Mouse (Mus musculus) limb, embryonic 13.5 days (tissue): ENCODE measurements around the gene Ap1m2. TPM values are rescaled to one million over a fixed set of nuclear protein-coding genes. Genes with fewer than 3 reads are reported as not detected.
A peak's percentile ranks its signal among the peaks of the same experiment; 100 is the strongest.
"Not testable (repeated sequence)": the region's sequence is repeated elsewhere in the genome, so short reads cannot be mapped to it uniquely, and the experiment has no call there.

Source experiments
- ATAC-seq: fragments of 200-750 bp; cut with Nextera tagmentation; 2 replicates; pipeline ENCODE4 v1.8.0; 2017; ENCODE audit warnings: low read depth, moderate number of reproducible peaks, moderate TSS enrichment; ENCODE audit not compliant: low FRiP score
- H3K27ac ChIP-seq: fragments of 300-500 bp; sonication (generic); 2 replicates; pipeline ENCODE4 v1.5.1; 2015; ENCODE audit warnings: inconsistent platforms, mild to moderate bottlenecking, moderate library complexity
- H3K27me3 ChIP-seq: fragments of 300-500 bp; sonication (generic); 2 replicates; pipeline ENCODE4 v1.6.1; 2015; ENCODE audit warnings: mild to moderate bottlenecking, inconsistent platforms
- H3K36me3 ChIP-seq: fragments of 300-500 bp; sonication (generic); 2 replicates; pipeline ENCODE4 v1.6.1; 2015; ENCODE audit warnings: inconsistent platforms, mild to moderate bottlenecking, moderate library complexity
- H3K4me1 ChIP-seq: fragments of 300-500 bp; sonication (generic); 2 replicates; pipeline ENCODE4 v1.6.1; 2015; ENCODE audit warnings: inconsistent platforms
- H3K4me2 ChIP-seq: fragments of 300-500 bp; sonication (generic); replicated peaks from 2 replicates; pipeline ENCODE4 v1.6.1; 2015; ENCODE audit warnings: inconsistent platforms, mild to moderate bottlenecking, moderate library complexity
- H3K4me3 ChIP-seq: fragments of 300-500 bp; sonication (generic); 2 replicates; pipeline ENCODE4 v1.5.1; 2015; ENCODE audit warnings: moderate library complexity, mild to moderate bottlenecking, inconsistent platforms
- H3K9ac ChIP-seq: fragments of 300-500 bp; sonication (generic); 2 replicates; pipeline ENCODE4 v1.6.1; 2015; ENCODE audit warnings: mild to moderate bottlenecking, inconsistent platforms
- H3K9me3 ChIP-seq: fragments of 300-500 bp; sonication (generic); 2 replicates; pipeline ENCODE4 v1.6.1; 2016; ENCODE audit warnings: inconsistent platforms
- WGBS: fragments of 180-500 bp; shearing (Covaris S2); methylation state at CpG from one replicate; pipeline ENCODE4 v1.1.7; 2015; 5-methylcytosine and 5-hydroxymethylcytosine counted together
- polyA plus RNA-seq: library from polyadenylated mRNA; unstranded; fragments of >200 nt; fragmentation: Nextera tagmentation; extraction: Ambion mirVana; gene quantifications from 2 replicates; pipeline ENCODE4 v1.2.1, GENCODE M21; 2015

Ap1m2 gene
- polyA plus RNA-seq, 1 experiment from 2014 or later, result 11.7 TPM

GRCm38 (mm10) chr9:21309150-21309741 lies 2.9 kb downstream of the Ap1m2 start:
- no peak for ATAC-seq
- peaks cover 28% of the 10 kb centered on the region for H3K27me3 ChIP-seq
- H3K4me2 ChIP-seq, result no peak overlapping the region
- H3K36me3 ChIP-seq, result no peaks in the 10 kb centered on the region
- no peaks in the 10 kb centered on the region for H3K9me3 ChIP-seq
- H3K9ac ChIP-seq, result no peak overlapping the region
- H3K27ac ChIP-seq, result no peak overlapping the region
- no peak overlapping the region for H3K4me3 ChIP-seq
- H3K4me1 ChIP-seq, result 0 out of 2 replicates have a peak, but pooled peaks cover 3% of the 10 kb centered on the region
- 64% methylated on average over 15 of the region's 15 CpGs for WGBS

GRCm38 (mm10) chr9:21305065-21305464 lies 7.1 kb downstream of the Ap1m2 start:
- H3K4me2 ChIP-seq, result no peak overlapping the region
- no peak overlapping the region for H3K9ac ChIP-seq
- 82% methylated on average over 7 of the region's 7 CpGs for WGBS
- no peak overlapping the region for H3K27ac ChIP-seq
- H3K36me3 ChIP-seq, result no peaks in the 10 kb centered on the region
- peaks cover 6% of the 10 kb centered on the region; the same call in 1 of the 2 replicates for H3K9me3 ChIP-seq
- no peak for ATAC-seq
- no peak overlapping the region for H3K4me3 ChIP-seq
- no peaks in the 10 kb centered on the region for H3K4me1 ChIP-seq
- 0 out of 2 replicates have a peak, but pooled peaks cover 3% of the 10 kb centered on the region for H3K27me3 ChIP-seq

- H3K9me3 ChIP-seq, result peaks cover 6% of the 10 kb centered on the region; the same call in 1 of the 2 replicates
- H3K4me3 ChIP-seq, result no peak overlapping the region
- WGBS, result 85% methylated on average over 10 of the region's 10 CpGs
- no peaks in the 10 kb centered on the region for H3K36me3 ChIP-seq
- no peaks in the 10 kb centered on the region for H3K27me3 ChIP-seq
- no peak for ATAC-seq
- no peak overlapping the region for H3K4me2 ChIP-seq
- no peak overlapping the region for H3K9ac ChIP-seq
- peaks cover 12% of the 10 kb centered on the region; the same call in 1 of the 2 replicates for H3K4me1 ChIP-seq
- H3K27ac ChIP-seq, result no peak overlapping the region
Measured at GRCm38 (mm10) chr9:21299014-21299413, 13.1 kb downstream of the Ap1m2 start.

- no peak overlapping the region for H3K27ac ChIP-seq
- WGBS, result 91% methylated on average over 3 of the region's 3 CpGs
- no peak overlapping the region for H3K9ac ChIP-seq
- 0 out of 2 replicates have a peak overlapping the region, but pooled peaks have one; percentile 61 for H3K4me2 ChIP-seq
- peaks cover 36% of the 10 kb centered on the region for H3K4me1 ChIP-seq
- no peak overlapping the region for H3K4me3 ChIP-seq
- H3K9me3 ChIP-seq, result no peaks in the 10 kb centered on the region
- H3K27me3 ChIP-seq, result no peaks in the 10 kb centered on the region
- H3K36me3 ChIP-seq, result 0 out of 2 replicates have a peak, but pooled peaks cover 4% of the 10 kb centered on the region
- ATAC-seq, result no peak
Measured at GRCm38 (mm10) chr9:21292271-21292670, 19.9 kb downstream of the Ap1m2 start.

- not testable (repeated sequence) for H3K9ac ChIP-seq
Measured at GRCm38 (mm10) chr9:21291868-21292267, 20.3 kb downstream of the Ap1m2 start.

GRCm38 (mm10) chr9:21291022-21291787 lies 20.9 kb downstream of the Ap1m2 start, which contains the start of gene Cdkn2d:
Gene Cdkn2d (minus strand): TSS chr9:21291407.
- Histone ChIP-seq H3K9ac (peak within 1 kb of the TSS; percentile 82), H3K4me1 (peaks cover 47% of the 10 kb centered on the region)

More at GRCm38 (mm10) chr9:21291868-21292267, 20.3 kb downstream of the Ap1m2 start:
- peak overlapping the region; percentile 61 for H3K4me2 ChIP-seq
- peak overlapping the region; percentile 81 for H3K4me3 ChIP-seq
- not testable (repeated sequence) for H3K27me3 ChIP-seq, H3K9me3 ChIP-seq, ATAC-seq, H3K36me3 ChIP-seq
- 19% methylated on average over 7 of the region's 7 CpGs for WGBS
- peak overlapping the region; percentile 81 for H3K27ac ChIP-seq
- peaks cover 40% of the 10 kb centered on the region for H3K4me1 ChIP-seq

GRCm38 (mm10) chr9:21290589-21290988 lies 21.5 kb downstream of the Ap1m2 start:
- Histone ChIP-seq H3K27me3 (no peaks in the 10 kb centered on the region), H3K4me3 (peak overlapping the region; percentile 81), H3K9ac (peak overlapping the region; percentile 82), H3K27ac (peak overlapping the region; percentile 84), H3K4me2 (peak overlapping the region; percentile 89), H3K36me3 (0 out of 2 replicates have a peak, but pooled peaks cover 7% of the 10 kb centered on the region), H3K9me3 (no peaks in the 10 kb centered on the region), H3K4me1 (peaks cover 44% of the 10 kb centered on the region)
- WGBS, result under 1% methylated on average over 20 of the region's 20 CpGs
- ATAC-seq, result no peak

More at GRCm38 (mm10) chr9:21291022-21291787, 20.9 kb downstream of the Ap1m2 start, which contains the start of gene Cdkn2d:
- peak; percentile 97 for ATAC-seq
- Histone ChIP-seq H3K4me2 (peak within 1 kb of the TSS; percentile 89), H3K9me3 (no peaks in the 10 kb centered on the region), H3K36me3 (0 out of 2 replicates have a peak, but pooled peaks cover 4% of the 10 kb centered on the region), H3K27ac (peak within 1 kb of the TSS; percentile 84), H3K4me3 (peak within 1 kb of the TSS; percentile 81), H3K27me3 (no peaks in the 10 kb centered on the region)
- WGBS, result under 1% methylated on average over 51 of the region's 51 CpGs

GRCm38 (mm10) chr9:21289337-21289671 lies 22.8 kb downstream of the Ap1m2 start:
- Histone ChIP-seq H3K9me3 (no peaks in the 10 kb centered on the region), H3K4me2 (peak overlapping the region; percentile 89), H3K27me3 (no peaks in the 10 kb centered on the region), H3K4me3 (peak overlapping the region; percentile 81), H3K9ac (no peak overlapping the region), H3K4me1 (peaks cover 36% of the 10 kb centered on the region), H3K27ac (no peak overlapping the region), H3K36me3 (peaks cover 19% of the 10 kb centered on the region)
- WGBS, result 89% methylated on average over 2 of the region's 2 CpGs
- no peak for ATAC-seq

- H3K27me3 ChIP-seq, result no peaks in the 10 kb centered on the region
- H3K9me3 ChIP-seq, result no peaks in the 10 kb centered on the region
- peak overlapping the region; percentile 78; the same call in 1 of the 2 replicates for H3K9ac ChIP-seq
- WGBS, result 74% methylated on average over 13 of the region's 13 CpGs
- peak overlapping the region; percentile 81 for H3K4me3 ChIP-seq
- H3K27ac ChIP-seq, result peak overlapping the region; percentile 44; the same call in 1 of the 2 replicates
- peak overlapping the region; percentile 89 for H3K4me2 ChIP-seq
- peaks cover 36% of the 10 kb centered on the region for H3K4me1 ChIP-seq
- ATAC-seq, result no peak
- H3K36me3 ChIP-seq, result peaks cover 26% of the 10 kb centered on the region
Measured at GRCm38 (mm10) chr9:21288404-21289336, 23.5 kb downstream of the Ap1m2 start.

GRCm38 (mm10) chr9:21287571-21288402 lies 24.4 kb downstream of the Ap1m2 start, which contains the start of gene Kri1:
Gene Kri1 (minus strand): TSS chr9:21287969.
- Histone ChIP-seq H3K9me3 (no peaks in the 10 kb centered on the region), H3K4me1 (peaks cover 36% of the 10 kb centered on the region), H3K4me3 (peak within 1 kb of the TSS; percentile 81), H3K27me3 (no peaks in the 10 kb centered on the region), H3K36me3 (peaks cover 30% of the 10 kb centered on the region), H3K9ac (peak within 1 kb of the TSS; percentile 78), H3K4me2 (peak within 1 kb of the TSS; percentile 89), H3K27ac (peak within 1 kb of the TSS; percentile 83)
- 1% methylated on average over 59 of the region's 59 CpGs for WGBS
- peak; percentile 68 for ATAC-seq

- Histone ChIP-seq H3K4me2 (peak overlapping the region; percentile 89), H3K27ac (peak overlapping the region; percentile 83; the same call in 1 of the 2 replicates), H3K4me3 (peak overlapping the region; percentile 81), H3K4me1 (peaks cover 36% of the 10 kb centered on the region), H3K27me3 (no peaks in the 10 kb centered on the region), H3K9me3 (no peaks in the 10 kb centered on the region), H3K36me3 (peaks cover 40% of the 10 kb centered on the region), H3K9ac (peak overlapping the region; percentile 78)
- WGBS, result 68% methylated on average over 3 of the region's 3 CpGs
- no peak for ATAC-seq
Measured at GRCm38 (mm10) chr9:21286753-21287152, 25.4 kb downstream of the Ap1m2 start.
